Mouse (Mus musculus): ENCODE data around the gene Trp53bp1. TPM values are rescaled to one million over a fixed set of nuclear protein-coding genes. Genes with fewer than 3 reads are reported as not detected.

Gene Trp53bp1
- total RNA-seq, 2 experiments from 2014 or later, result 51.6 to 57.8 TPM

DNA sequence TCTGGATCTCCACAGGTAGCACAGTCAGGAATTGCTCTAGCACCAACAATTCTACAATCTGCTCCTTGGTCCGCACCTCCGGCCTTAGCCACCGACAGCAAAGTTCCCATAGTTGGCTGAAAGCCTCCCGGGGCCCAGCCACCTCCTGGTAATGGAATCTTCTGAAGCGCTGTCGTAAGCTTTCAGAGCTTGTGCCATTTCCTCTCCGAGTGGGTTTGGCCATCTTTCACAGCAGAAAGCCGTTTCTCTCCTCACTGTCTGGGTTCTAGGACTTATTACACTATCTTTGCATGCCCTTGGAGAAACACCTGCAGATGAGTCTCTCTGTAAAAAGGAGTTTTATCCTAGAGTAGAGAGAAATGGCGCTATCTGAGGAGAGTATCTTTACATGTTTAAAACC, 101.3 kb downstream of the Trp53bp1 start:
- peak; percentile 50 to 54 for DNase-seq
- intact Hi-C loops (cut with DNase I), result loop anchor here (2.0 kb wide), 1 partner anchor 27 kb away; no protein-coding TSS in a partner anchor

DNA sequence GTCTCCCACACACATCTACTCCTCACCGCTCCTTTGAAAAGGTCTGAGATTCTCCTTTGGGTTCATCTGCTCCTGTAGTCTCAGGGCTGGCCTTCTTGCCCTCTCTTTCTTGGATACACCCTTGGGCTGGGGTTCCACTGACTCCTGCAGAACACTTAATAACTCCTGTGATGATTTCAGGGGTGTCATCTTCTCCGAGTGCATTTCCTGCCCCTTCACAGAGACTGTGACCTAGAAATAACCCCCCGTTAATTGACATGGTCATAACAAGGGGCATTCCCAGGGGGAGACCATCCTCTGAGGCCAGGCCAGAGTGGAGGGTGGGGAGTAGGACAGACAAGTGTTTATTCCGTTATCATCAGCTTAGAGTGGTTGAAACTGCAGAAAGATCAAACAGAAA, 102.0 kb downstream of the Trp53bp1 start:
- intact Hi-C loops (cut with DNase I), result no loop called here

GRCm38 (mm10) chr2:121153100-121153499, 118.1 kb downstream of the Trp53bp1 start:
- DNase-seq, result no peak
- intact Hi-C loops (cut with DNase I), result no loop called here

More for the DNA sequence above, 102.0 kb downstream of the Trp53bp1 start:
- DNase-seq, result no peak

DNA sequence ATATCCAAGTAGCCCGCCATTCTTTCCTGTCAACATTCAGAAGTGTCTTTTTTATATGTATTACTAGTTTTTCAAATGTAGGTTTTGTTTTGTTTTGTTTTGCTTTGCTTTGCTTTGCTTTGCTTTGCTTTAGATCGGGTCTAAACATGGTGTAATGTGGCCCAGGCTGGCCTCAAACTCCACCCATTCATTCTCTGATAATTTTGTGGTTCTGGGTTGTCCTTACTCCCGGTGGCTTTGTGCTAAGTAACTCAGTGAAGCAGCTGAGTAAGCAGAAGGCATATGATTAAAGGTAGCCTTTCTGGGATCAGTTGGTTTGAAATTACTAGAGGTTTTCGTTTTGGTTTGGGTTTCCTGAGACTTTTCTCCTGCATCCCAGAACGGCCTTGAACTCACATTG, 121.5 kb downstream of the Trp53bp1 start:
- intact Hi-C loops (cut with DNase I), result no loop called here
- no peak for DNase-seq

Other genes with a start within 250 kb of the Trp53bp1 start
- under 1 TPM; 0.47 to 0.93 TPM for gene Epb42, start 234.3 kb downstream of the Trp53bp1 start, total RNA-seq (2021)
- not detected for gene Tgm5, start 185.6 kb downstream of the Trp53bp1 start, total RNA-seq (2021)
- not detected for gene Tgm7, start 161.6 kb downstream of the Trp53bp1 start, total RNA-seq (2021)
- gene Adal, start 131.0 kb downstream of the Trp53bp1 start, total RNA-seq (2021), result 10 to 100 TPM; 10.4 to 13.6 TPM
- 10 to 100 TPM; 10.2 to 12.6 TPM for gene Lcmt2, start 130.8 kb downstream of the Trp53bp1 start, total RNA-seq (2021)
- 10 to 100 TPM; 16.1 to 18.0 TPM for gene Tubgcp4, start 100.8 kb downstream of the Trp53bp1 start, total RNA-seq (2021)
- gene Zscan29, start 100.3 kb downstream of the Trp53bp1 start, total RNA-seq (2021), result 1 to 10 TPM; 8.0 to 9.5 TPM
- 10 to 100 TPM in 1 of 2 experiments, 1 to 10 TPM in 1; 9.6 to 12.2 TPM for gene Map1a, start 18.2 kb upstream of the Trp53bp1 start, total RNA-seq (2021)
- 10 to 100 TPM; 23.5 to 25.0 TPM for gene Ppip5k1, start 84.0 kb upstream of the Trp53bp1 start, total RNA-seq (2021)
- gene Ckmt1, start 86.3 kb upstream of the Trp53bp1 start, total RNA-seq (2021), result 1 to 10 TPM; 1.3 to 1.6 TPM
- gene Strc, start 115.8 kb upstream of the Trp53bp1 start, total RNA-seq (2021), result not detected
- 100 to 1,000 TPM; 141 to 172 TPM for gene Pdia3, start 142.4 kb upstream of the Trp53bp1 start, total RNA-seq (2021)
- gene Catsper2, start 142.4 kb upstream of the Trp53bp1 start, total RNA-seq (2021), result 1 to 10 TPM; 2.2 to 3.2 TPM
- under 1 TPM; 0.14 to 0.25 TPM for gene Ell3, start 172.9 kb upstream of the Trp53bp1 start, total RNA-seq (2021)
- gene Serf2, start 177.8 kb upstream of the Trp53bp1 start, total RNA-seq (2021), result 100 to 1,000 TPM; 407 to 422 TPM
- 10 to 100 TPM; 22.1 to 23.2 TPM for gene Hypk, start 181.9 kb upstream of the Trp53bp1 start, total RNA-seq (2021)
- not detected for gene Serinc4, start 185.4 kb upstream of the Trp53bp1 start, total RNA-seq (2021)
- gene Mfap1b, start 202.7 kb upstream of the Trp53bp1 start, total RNA-seq (2021), result 10 to 100 TPM; 25.4 to 28.7 TPM
- 10 to 100 TPM; 27.2 to 28.1 TPM for gene Mfap1a, start 235.3 kb upstream of the Trp53bp1 start, total RNA-seq (2021)
- gene Wdr76, start 235.3 kb upstream of the Trp53bp1 start, total RNA-seq (2021), result 1 to 10 TPM; 6.2 to 8.3 TPM